Mouse (Mus musculus) left cerebral cortex, postnatal 25 days (tissue): Measurements from ENCODE around the gene Tomm40. TPM values are rescaled to one million over a fixed set of nuclear protein-coding genes. Genes with fewer than 3 reads are reported as not detected.

Source experiments
- DNase-seq, 2 experiments: peaks; one replicate each; pipeline ENCODE4 v3.0.0; 2022; ENCODE audit warnings: low spot score in 2 of 2, mixed read lengths in 1 of 2
- intact Hi-C: fragments of 180-260 bp; cut with DNase I; formaldehyde crosslinking; loops from one replicate; pipeline ENCODE4 v1.15.1; 2025
- total RNA-seq, 2 experiments: library from RNA; stranded (reverse); gene quantifications; 2 replicates each; pipeline ENCODE4 v1.2.3; 2021

The Tomm40 gene
- total RNA-seq, 2 experiments from 2014 or later: 112 to 115 TPM

DNA sequence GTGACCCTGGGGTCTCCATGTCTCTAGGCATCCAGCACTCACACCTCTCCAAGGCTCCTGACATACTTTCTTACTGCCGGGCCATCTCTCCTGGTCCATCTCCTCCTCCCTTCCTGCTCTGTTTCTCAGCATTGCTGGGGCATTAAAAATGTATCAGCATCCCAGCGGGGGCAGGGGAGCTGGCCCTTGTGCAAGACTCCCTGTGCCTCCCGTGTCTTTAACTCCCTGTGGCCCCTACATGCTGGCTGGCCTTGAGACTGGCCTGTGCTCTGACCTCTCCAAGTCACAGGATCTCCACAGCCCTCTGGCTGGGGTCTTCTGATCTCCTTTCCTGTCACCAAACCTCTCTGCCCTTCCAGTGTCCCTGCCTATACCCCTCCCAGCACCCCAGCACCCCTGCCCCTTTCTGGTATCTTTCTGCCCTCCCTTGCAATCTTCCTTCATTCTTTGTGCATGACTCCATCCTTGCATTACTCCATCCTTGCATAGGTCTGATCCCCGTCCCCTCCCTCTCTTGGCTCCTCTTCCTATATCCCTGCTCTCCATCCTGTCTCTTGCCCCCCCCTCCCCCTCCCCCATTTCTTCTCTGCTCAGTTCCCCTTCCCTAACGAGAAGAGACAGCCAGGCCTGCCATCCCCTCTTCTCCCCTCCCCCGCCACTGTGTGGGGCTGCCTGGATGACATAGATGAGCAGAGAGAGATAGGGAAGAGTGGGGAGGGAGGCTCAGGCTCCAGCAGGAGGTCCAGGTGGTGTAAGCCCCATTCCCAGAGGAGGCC is 31.4 kb upstream of the Tomm40 start:
- DNase-seq: no peak
- intact Hi-C loops: no loop called here

DNA sequence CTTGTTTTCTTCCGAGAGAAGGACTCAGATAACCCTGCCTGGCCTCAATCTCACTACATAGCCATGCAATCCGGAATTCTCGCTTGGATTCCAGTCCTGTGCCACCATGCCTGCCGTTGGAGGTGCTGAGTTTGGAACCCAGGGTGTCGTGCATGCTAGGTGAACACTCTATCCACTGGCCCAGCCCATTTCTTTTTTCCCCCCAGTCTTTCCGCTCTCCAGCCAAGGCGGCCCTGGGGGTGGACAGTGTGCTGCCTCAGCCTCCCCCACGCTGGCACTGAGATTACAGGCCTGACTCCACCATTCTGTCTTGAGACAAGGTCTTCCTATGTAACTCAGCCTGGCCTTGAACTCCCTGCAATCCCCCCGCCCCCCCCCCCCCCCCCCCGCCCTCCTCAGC is 30.7 kb upstream of the Tomm40 start:
- DNase-seq: no peak
- intact Hi-C loops: no loop called here

- intact Hi-C loops: no loop called here
- DNase-seq: no peak
Observed at GRCm38 (mm10) chr7:19744590-19745385, 29.6 kb upstream of the Tomm40 start.

GRCm38 (mm10) chr7:19743791-19744190 is 28.6 kb upstream of the Tomm40 start:
- no peak for DNase-seq
- intact Hi-C loops: no loop called here

GRCm38 (mm10) chr7:19742468-19742867 is 27.2 kb upstream of the Tomm40 start:
- DNase-seq: no peak
- intact Hi-C loops: no loop called here

DNA sequence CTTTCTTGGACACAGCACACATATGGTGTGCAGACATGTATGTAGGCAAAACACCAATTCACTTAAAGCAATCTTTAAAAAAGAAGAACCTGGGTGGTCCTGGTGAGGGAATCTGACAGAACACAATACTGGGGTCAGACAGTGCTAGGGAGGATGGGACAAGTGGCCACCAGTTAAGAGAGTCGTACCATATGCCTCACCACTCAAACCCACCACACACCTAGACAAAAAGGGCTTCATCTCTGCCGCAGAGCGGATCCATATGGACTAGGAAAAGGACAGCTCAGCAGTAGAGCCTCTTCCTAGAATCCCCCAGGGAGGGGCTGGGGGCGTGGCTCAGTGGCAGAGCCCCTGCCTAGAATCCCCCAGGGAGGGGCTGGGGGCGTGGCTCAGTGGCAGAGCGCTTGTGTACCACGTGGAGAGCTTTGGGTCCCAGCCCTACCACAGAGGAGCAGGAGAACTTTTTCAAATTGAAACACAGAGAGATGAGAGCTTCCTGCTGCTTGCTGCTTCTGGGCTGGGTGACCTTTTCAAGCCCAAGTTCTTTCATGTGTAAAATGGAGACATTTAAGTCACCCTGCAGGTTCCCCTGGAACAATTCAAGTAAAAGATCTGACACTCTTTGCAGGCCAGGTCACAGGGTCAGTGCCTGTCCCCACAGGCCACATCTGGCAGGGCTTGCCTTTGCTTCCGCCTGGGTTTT is 26.2 kb upstream of the Tomm40 start:
- intact Hi-C loops: no loop called here
- no peak for DNase-seq

GRCm38 (mm10) chr7:19740269-19740668 is 25.0 kb upstream of the Tomm40 start:
- intact Hi-C loops: no loop called here
- no peak for DNase-seq

DNA sequence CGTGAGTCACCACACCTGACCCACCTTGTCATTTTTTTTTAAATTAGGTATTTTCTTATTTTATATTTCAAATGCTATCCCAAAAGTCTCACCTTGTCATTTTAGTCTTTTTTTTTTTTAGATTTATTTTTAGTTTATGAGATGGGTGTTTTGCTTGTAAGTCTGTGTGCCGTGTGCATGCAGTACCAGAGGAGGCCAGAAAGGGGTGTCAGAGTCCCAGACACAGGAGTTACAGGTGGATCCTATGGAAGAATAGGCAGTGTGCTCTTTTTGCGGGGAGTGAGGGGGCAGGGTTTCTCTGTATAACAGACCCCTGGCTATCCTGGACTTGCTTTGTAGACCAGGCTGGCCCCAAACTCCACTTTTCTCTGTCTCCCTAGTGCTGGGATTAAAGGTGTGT is 23.5 kb upstream of the Tomm40 start:
- DNase-seq: no peak
- intact Hi-C loops: no loop called here

DNA sequence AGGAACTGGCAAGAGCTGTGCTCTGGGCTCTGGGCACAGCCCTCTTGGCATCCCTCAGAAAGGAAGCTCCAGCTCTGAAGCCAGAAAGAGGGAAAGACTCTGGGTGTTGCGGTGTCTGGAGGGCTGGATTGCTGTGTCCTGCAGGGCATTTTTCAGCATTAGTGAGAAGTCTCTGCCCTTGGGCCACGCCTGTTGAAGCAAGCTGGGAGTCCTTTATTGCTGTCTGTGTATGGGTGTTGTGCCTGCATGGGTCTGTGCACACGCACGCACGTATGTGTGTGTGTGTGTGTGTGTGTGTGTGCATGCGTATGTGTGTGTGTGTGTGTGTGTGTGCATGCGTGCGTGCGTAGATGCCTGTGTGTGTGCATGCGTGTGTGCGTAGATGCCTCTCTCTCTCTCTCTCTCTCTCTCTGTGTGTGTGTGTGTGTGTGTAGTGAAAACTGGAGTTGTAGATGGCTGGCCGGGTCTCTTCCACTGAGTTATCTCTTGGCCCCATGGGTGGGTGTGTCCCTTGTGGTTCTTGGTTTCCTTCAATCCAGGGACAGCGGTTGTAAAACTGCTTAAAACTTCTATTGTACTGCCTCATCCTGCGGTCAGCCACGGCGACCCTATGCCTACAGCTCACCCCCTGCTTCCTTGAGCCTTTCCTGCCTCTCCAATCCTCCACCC is 21.3 kb upstream of the Tomm40 start:
- no peak for DNase-seq
- intact Hi-C loops: no loop called here

GRCm38 (mm10) chr7:19734178-19734666 is 19.0 kb upstream of the Tomm40 start:
- no peak for DNase-seq
- intact Hi-C loops: no loop called here

DNA sequence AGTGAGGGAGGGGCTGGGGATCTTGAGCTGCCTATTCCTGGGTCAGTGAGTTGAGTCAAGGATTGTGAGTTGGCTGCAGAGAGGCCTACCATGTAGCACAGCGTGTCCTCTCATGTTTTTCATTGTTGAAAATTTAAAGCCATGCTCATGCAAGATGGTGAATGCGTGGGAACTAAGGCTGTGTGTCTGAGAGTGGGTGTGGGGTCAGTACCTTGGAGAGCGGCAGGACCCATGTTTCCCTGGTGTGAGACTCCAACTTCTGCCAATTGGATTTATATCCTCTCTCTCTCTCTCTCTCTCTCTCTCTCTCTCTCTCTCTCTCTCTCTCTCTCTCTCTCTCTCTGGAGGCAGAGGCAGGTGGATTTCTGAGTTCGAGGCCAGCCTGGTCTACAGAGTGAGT is 11.3 kb upstream of the Tomm40 start:
- intact Hi-C loops: no loop called here
- DNase-seq: no peak

- intact Hi-C loops: no loop called here
- DNase-seq: no peak
Observed at GRCm38 (mm10) chr7:19724167-19724566, 8.9 kb upstream of the Tomm40 start.

GRCm38 (mm10) chr7:19722754-19723195 is 7.5 kb upstream of the Tomm40 start:
- DNase-seq: no peak
- intact Hi-C loops: no loop called here

DNA sequence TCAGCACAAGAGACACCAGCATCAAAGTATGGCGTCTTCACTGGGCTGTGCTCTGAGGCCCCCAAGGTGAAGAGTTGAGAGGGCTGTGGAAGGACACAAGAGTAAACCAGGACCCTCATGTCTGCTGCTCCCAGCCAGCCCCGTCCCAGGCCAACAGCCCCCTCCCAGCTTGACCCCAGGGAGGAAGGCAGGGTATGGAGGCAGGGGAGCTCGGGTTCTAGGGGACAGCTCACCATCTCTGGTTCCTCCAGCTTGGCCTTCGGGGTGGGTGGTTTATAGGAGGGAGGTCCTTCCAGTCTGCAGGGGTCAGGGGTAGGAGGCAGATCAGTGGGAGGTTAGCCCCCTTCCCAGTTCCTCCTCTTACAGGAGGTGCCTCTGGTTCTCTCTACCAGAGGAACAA is 4.0 kb upstream of the Tomm40 start:
- intact Hi-C loops: loop anchor here (5.0 kb wide), 1 partner anchor 797 kb away; no protein-coding TSS in a partner anchor
- DNase-seq: no peak

- no peak for DNase-seq
- intact Hi-C loops: loop anchor here (5.0 kb wide), 1 partner anchor 796 kb away; no protein-coding TSS in a partner anchor
Observed at GRCm38 (mm10) chr7:19718297-19718952, 3.2 kb upstream of the Tomm40 start.

- intact Hi-C loops: loop anchor here (5.0 kb wide), 1 partner anchor 795 kb away; no protein-coding TSS in a partner anchor
- no peak for DNase-seq
Observed at GRCm38 (mm10) chr7:19717346-19717745, 2.1 kb upstream of the Tomm40 start.

- no peak for DNase-seq
- intact Hi-C loops: loop anchor here (1.0 to 5.0 kb wide), 2 partner anchors 33 to 795 kb away; partner anchors contain the start of gene Nectin2
Observed at GRCm38 (mm10) chr7:19716822-19717221, 1.6 kb upstream of the Tomm40 start.

GRCm38 (mm10) chr7:19716055-19716682 is 931 bp upstream of the Tomm40 start:
- no peak for DNase-seq
- intact Hi-C loops: loop anchor here (1.0 to 5.0 kb wide), 2 partner anchors 34 to 794 kb away; partner anchors contain the start of gene Nectin2
